Mouse (Mus musculus) large intestine, adult 2 months (tissue): Measurements from ENCODE around the gene Srcin1. TPM values are rescaled to one million over a fixed set of nuclear protein-coding genes. Genes with fewer than 3 reads are reported as not detected.

Experiments used
- DNase-seq: peaks from one replicate; pipeline ENCODE4 v3.0.0-alpha.2; 2012; ENCODE audit warnings: low read depth, low spot score
- WGBS: fragments of 180-500 bp; shearing (Covaris S2); methylation state at CpG from one replicate; pipeline ENCODE4 v1.1.7; 2018; 5-methylcytosine and 5-hydroxymethylcytosine counted together
- polyA plus RNA-seq: library from polyadenylated mRNA; depleted of rRNA; stranded (reverse); fragments of >200 nt; gene quantifications from 2 replicates; pipeline ENCODE4 v1.2.3, GENCODE M21; 2012

Srcin1 gene
- polyA plus RNA-seq, 1 experiment, result 0.19 TPM

- DNase-seq, result no peak
- WGBS, result 4% methylated on average over 34 of the region's 36 CpGs
Measured at GRCm38 (mm10) chr11:97536835-97537579, 39.0 kb downstream of the Srcin1 start.

DNA sequence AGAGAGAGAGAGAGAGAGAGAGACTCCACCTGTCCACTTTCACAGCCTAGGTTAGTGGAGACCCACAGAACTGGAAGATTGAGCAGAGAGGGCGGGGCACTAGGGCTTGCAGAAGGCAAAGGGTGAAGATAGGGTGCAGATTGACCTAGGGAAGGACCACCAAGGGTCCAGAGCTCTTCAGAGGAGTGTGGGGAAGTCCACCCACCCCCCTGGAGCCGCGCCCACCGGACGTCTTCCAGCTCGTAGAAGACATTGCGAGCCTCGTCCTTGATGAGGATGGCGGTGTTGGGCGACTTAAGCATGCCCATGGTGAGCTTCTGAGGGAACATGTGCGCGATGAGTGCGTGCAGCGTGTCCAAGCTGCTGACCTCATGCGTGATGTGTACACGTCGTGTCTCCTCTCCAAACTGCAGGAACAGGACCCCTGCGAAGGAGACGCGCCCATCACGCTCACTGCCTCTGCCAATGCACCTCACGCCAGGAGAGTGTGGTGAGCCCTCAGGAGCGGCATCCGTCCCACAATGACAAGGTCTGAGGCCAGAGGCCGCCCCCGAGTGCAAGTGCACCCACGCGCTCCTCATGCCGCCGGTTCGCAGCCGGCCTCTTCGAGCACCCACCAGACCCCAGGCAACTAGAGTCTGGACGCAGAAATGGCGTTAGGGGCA lies 39.8 kb downstream of the Srcin1 start:
- no peak for DNase-seq
- 12% methylated on average over 35 of the region's 35 CpGs for WGBS

- DNase-seq, result no peak
- WGBS, result 43% methylated on average over 5 of the region's 5 CpGs
Measured at GRCm38 (mm10) chr11:97535660-97536059, 40.3 kb downstream of the Srcin1 start.

DNA sequence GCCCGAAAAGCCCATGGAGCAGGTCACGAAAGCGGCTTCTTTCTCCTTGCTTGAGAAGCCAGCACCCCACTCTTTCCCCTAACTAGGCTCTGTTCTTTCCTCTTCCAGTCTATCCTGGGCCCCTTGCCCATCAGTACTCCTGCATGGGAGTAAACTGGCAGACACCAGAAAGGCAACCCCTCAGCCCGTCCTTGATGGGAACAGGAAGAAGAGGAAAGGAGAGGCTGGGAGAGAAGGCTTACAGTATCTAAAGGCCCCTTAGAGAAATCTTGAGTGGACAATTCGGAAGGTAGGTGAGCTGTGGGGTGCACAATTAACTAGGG lies 40.7 kb downstream of the Srcin1 start:
- no peak for DNase-seq
- WGBS, result 23% methylated on average over 5 of the region's 5 CpGs

DNA sequence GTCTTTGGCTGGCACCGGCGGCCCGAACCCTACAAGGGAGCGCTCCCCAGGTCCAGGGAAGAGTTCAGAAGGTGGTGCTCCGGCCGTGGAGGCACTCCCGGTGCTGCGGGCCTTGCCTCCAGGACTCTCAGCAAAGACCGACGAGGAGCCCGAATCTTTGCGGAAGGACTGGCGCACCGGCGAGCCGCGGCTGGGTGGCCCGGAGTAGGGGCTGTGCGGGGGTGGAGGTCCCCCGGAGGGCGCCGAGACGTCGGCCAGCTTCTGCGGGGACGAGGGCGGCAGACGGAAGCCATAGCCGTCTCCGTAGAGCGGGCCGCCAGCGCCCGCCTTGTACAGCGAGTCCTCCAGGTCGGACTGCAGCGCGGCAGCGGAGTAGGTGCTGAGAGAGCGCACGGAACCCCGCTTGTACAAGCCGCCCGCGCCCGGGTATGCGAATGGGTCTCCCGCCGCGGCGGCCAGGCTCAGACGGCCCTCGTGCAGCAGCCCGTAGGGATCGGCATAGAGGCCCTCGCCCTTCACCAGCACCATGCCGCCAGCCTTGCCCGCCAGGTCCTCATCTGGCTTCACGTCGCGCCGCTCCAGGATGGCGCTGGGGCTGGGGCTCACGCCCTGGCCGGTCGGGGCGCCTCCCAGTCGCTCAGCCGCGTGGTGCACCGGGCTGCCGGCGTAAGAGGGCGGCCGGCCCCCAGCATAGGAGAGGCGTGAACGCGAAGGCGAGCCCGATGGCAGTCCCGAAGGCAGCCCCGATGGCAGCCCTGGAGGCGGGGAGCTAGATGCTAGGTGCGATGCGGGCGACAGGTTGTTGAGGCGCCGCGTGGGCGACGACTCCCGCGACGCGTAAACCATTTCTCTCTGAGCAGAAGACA lies 41.3 kb downstream of the Srcin1 start:
- no peak for DNase-seq
- WGBS, result 3% methylated on average over 95 of the region's 95 CpGs

DNA sequence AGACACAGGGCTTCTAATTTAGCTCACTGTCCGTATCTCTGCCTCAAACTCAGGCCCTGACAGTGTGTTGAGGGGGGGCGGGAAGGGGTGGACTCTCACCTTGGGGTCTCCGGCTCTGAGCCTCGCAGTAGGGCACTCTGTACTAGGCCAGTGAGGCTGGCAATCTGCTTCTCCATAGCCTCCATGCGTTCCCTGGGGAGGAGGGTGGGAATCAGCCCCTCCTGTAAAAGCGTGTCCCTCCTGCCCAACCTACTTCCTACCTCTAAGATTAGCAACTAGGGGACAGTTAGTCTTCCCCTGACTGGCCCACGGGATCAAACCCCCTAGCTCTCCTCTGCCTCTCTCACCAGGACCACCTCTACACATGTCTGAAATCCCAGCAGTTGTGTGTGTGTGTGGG lies 42.3 kb downstream of the Srcin1 start:
- WGBS, result 22% methylated on average over 7 of the region's 7 CpGs
- DNase-seq, result no peak

- WGBS, result 5% methylated on average over 20 of the region's 20 CpGs
- DNase-seq, result no peak
Measured at GRCm38 (mm10) chr11:97532950-97533582, 42.9 kb downstream of the Srcin1 start.

- DNase-seq, result no peak
- 19% methylated on average over 8 of the region's 8 CpGs for WGBS
Measured at GRCm38 (mm10) chr11:97532354-97532753, 43.6 kb downstream of the Srcin1 start.

DNA sequence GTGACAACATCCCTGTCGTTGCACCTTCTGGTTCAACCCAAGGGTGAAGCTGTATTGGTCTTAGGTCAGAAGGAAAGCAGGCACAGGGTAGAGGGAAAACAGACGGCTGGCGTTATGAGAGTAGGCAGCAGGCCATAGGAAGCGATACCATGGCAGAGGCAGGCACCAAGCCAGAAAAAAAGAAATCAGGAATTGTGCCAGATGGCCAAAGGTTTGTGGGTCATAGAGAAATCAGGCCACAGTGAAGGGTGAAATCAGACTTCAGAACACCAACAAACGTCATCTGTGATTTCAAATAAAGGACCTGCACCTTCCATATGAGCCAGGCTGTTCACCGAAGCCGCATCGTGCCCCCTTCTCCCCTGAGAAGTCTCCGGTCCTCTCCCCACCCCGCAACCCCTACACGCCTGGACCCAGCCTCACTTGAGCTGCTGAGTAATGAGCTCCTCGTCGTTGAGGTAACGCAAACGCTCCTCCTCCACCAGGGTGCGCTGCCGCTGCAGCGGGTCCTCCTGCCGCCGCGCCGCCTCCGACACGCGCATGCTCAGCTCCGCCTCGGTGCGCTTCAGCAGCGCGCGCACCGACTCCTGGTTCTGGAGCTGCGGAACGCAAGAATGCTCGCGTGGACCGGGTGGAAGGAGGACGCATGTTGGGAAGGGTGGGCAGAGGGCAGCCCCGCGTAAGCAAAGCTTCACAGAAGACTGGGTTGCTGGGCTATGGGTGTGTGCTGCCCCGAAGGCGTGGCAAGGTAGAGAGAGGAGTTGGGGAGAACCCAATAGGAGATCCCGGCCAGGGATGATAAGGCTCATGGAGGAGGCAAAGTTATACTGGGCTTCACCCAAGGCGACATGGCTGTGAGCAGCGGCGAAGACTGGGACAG lies 44.4 kb downstream of the Srcin1 start:
- peak; percentile 59 for DNase-seq
- WGBS, result 3% methylated on average over 46 of the region's 46 CpGs

GRCm38 (mm10) chr11:97530961-97531360 lies 45.0 kb downstream of the Srcin1 start:
- WGBS, result 65% methylated on average over 5 of the region's 5 CpGs
- no peak for DNase-seq

DNA sequence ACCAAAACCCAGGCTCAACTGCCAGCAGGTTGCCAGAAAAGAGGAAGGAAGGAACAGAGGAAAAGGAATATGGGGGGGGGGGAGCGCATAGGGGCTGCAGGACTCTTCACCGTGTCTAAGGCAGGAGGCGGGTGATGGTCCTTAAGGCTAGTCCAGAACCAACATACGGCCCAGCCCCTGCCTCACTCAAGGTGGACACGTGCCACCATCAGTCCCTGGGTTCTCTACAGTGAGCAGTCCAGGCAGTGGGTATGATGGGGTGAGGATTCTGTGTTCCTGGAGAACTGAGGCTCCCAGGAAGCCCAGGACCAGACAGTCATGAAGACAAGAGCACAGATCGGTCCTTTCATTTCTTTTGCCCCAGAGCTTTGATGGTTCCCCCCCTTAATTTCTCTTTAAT lies 45.9 kb downstream of the Srcin1 start:
- 86% methylated on average over 6 of the region's 6 CpGs for WGBS

DNA sequence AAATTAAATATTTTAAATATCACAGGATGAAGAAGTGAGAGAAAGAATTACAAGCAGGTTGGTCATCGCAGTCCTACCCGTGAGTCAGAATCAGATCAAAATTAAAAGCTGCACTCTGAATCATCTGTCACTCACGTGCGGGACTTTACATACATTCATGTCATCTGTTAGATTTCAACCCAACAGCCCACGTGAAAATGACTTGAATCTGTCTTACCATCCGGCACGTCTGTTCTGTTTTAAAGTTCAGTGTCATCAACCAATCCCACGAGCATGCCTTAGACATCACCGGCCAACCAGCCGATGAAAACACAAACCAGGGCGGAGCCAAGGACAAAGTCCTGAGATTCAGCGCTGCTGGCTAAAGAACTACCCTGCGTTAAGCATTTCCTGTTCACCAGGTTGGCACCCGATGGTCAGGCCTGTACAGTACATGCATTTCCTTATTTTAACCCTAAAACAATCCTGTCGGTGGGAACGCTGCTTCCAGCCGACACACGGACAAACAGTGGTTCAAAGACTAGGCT lies 47.6 kb downstream of the Srcin1 start:
- 50% methylated on average over 18 of the region's 18 CpGs for WGBS
- peak; percentile 33 for DNase-seq

More for the DNA sequence above, 45.9 kb downstream of the Srcin1 start:
- DNase-seq, result no peak

GRCm38 (mm10) chr11:97525313-97525712 lies 50.7 kb downstream of the Srcin1 start:
- WGBS, result 83% methylated on average over 6 of the region's 6 CpGs

GRCm38 (mm10) chr11:97524306-97524705 lies 51.7 kb downstream of the Srcin1 start:
- WGBS, result 34% methylated on average over 9 of the region's 9 CpGs
- DNase-seq, result no peak

More at GRCm38 (mm10) chr11:97525313-97525712, 50.7 kb downstream of the Srcin1 start:
- no peak for DNase-seq

DNA sequence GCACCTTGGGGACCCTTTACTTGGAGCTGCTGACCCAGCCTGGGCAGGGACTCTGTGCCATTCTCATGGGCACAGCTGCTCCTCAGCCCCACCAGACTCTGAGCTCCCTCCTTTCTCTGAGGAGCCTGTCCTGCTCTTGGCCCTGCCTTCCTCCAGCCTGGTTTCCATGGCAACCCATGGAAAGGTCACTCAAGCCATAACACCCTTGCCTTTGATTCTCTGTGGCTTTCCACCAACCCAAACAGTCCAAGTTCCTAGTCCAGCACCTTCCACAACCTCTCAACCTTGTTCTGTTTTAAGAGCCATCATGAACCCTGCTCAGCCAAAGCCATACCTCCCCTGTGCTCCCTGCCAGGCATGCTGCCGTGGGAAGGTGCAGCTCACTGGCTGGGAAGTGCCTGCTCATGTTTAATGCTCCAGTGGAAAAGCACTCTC lies 52.1 kb downstream of the Srcin1 start:
- no peak for DNase-seq
- 3% methylated on average over 1 of the region's 1 CpGs for WGBS

- WGBS, result 80% methylated on average over 14 of the region's 14 CpGs
- no peak for DNase-seq
Measured at GRCm38 (mm10) chr11:97523107-97523506, 52.9 kb downstream of the Srcin1 start.

- WGBS, result 83% methylated on average over 29 of the region's 29 CpGs
- no peak for DNase-seq
Measured at GRCm38 (mm10) chr11:97521741-97522474, 54.1 kb downstream of the Srcin1 start.

DNA sequence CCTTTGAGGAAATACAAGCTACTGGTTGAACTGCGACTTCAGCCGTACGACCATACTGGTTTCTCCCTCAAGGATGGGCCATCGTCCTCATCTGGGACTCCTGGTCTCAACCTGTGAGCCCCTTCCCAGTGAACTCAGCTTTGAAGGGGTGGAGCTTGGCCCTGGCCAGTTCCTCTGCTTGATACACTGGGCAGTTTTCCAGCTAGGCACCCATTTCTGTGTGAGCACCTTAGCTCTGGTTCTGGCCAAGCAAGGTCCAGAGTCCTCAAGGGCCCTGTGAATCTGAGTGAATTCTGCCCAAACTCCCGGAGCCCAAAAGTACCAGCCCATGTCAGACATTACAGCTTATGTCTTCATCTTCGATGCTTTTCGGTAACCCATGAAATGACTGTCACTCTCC lies 55.4 kb downstream of the Srcin1 start:
- WGBS, result 85% methylated on average over 7 of the region's 7 CpGs

More for the DNA sequence above, 55.4 kb downstream of the Srcin1 start:
- DNase-seq, result no peak
